Mouse (Mus musculus): ENCODE results near the gene Slc25a29. TPM values are rescaled to one million over a fixed set of nuclear protein-coding genes. Genes with fewer than 3 reads are reported as not detected.

The Slc25a29 gene
- total RNA-seq, 4 experiments from 2014 or later, result 13.1 to 16.9 (median 14.1) TPM

DNA sequence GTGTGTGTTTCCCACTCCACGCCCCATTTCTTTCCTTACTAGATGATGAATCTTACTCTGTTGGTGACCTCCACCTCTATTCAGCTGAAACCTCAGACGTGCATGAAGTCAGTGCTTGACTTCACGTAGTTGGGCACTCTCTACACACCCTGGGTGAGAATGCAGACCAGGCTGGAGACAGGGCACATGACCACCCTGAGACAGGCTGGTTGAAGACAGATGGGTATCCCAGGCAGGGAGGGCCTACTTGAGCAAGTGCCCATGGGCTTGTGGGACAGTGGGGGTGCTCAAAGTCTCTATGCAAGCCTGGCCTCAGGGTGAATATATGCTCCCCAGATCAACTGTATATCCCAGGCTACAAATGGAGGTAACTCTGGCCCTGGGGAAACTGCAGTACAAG is 1.3 kb downstream of the Slc25a29 start:
- no peak for DNase-seq (ENCODE audit: low spot score)

DNA sequence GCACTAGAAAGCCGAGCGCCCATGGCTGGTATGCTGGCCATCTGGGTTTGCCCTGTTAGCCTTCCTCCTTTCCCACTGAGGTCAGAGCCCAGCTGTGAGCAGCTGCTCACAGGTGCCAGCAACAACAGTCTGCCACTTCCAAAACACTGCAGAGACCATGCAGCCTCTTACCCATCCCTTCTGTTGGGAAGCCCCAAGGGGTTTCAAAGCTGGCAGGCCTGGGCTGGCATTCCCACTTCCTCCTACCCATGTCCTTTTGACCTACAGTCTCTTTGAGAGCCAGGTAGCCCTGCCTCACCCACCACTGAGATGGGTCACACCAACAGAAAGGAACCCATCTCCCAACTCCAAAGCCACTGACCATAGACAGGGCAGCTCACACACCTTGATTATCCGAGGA is 2.3 kb downstream of the Slc25a29 start:
- DNase-seq (ENCODE audit: low spot score), result no peak

DNA sequence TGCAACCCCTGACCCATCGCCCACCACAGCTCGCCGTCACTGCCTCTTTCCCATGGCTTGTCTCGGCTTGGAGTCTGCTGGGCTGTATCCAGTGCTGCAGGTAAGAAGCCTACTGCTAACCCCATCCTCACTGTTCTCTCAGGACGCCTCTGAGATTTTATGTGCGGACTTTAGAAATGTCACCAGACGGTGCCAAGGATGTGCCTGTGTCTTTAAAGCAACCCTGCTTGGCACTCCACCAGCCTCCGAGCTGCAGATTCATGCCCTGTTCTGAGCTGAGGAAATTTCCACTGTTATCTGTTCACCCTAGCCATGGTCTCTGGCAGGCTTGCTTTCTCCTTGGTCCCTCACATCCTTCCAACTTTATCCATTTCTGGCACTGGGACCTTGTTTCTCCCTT is 2.8 kb downstream of the Slc25a29 start:
- no peak for DNase-seq (ENCODE audit: low spot score)

DNA sequence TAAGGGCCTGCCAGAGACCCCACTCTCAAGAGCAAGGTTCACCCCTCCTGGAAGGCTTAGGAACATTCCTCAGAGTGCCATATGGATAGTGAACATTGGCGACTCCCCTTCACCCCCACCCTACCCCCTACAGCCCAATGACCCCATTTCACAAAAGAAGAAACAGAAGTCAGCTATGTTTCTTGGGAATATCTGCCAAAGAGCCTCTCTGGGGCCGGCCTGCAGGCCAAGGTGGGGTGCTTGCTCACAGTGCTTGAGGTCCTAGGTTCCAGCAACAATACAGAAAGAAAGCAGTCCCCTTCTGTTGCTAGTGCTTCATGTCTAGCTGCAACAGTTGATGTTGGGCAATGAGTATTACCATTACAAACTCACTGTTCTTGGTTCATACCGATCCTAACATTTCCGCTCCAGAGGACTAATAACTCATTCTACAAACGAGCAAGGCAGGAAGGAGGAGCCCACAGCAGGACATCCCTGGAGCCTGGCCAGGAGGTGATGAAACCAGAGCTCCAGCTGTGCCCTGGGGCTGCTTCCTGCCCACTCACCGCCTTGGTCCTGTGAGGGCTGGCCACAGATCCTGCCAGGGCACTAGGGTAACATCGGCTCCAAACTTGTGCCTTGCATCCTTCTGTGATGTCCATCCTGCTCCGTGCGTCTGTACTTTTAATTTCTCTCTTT is 3.6 kb downstream of the Slc25a29 start:
- no peak for DNase-seq (ENCODE audit: low spot score)

DNA sequence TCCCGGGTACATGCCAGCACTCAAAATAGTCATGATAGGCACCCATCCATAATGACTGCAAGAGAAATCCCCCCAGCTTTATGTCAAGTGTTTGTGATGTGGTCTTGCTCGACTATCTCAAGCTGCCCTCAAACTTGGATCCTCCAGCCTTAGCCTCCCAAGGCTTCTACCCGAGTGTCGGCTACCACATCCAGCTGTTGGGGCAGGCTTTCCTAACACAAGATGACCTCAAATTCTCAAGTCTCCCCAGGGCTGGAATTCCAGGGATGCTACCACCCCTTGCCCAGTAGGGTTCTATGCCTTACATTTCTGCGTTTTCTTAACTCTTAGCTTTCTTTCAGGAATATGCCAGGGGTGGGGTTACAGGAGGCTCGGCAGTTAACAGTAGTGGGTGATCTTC is 5.3 kb downstream of the Slc25a29 start:
- no peak for DNase-seq (ENCODE audit: low spot score)

DNA sequence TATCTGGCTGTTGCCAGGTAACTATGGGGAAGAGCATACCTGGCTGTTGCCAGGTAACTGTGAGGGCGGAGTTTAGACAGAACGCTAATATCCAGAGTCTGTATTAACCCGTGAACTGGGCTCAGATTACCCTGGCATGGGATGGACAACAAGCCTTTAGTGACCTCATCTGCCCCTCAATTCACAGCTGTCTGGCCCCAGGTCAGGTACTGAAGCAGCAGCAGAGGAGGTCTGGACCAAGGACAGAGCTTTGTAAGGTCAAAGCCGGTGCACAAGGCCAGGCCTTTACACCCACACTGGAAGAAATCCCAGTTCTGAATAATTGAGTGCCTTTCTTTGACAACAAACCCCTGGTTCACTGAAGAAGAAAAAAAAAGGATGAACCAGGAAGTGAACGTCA is 6.0 kb downstream of the Slc25a29 start:
- no peak for DNase-seq (ENCODE audit: low spot score)

DNA sequence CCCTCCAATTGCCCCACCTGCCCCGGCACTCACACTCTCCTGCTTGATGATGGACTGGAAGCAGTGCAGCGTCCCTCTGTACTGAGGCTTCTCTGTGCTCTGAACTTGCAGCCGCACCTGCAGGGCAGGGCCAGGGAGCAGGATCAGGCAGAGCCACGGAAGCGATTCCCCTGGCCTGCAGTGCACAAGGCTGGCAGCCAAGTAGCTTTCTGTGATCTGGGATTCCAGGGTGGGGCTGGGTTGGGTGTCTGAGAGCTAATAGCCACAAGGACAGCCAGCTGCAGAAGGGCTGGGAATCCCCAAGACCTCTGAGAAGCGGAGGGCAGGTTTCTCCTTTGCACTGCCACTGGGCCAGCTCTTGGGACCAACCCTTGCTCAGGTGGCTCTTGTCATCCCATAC is 8.0 kb downstream of the Slc25a29 start:
- no peak for DNase-seq (ENCODE audit: low spot score)

DNA sequence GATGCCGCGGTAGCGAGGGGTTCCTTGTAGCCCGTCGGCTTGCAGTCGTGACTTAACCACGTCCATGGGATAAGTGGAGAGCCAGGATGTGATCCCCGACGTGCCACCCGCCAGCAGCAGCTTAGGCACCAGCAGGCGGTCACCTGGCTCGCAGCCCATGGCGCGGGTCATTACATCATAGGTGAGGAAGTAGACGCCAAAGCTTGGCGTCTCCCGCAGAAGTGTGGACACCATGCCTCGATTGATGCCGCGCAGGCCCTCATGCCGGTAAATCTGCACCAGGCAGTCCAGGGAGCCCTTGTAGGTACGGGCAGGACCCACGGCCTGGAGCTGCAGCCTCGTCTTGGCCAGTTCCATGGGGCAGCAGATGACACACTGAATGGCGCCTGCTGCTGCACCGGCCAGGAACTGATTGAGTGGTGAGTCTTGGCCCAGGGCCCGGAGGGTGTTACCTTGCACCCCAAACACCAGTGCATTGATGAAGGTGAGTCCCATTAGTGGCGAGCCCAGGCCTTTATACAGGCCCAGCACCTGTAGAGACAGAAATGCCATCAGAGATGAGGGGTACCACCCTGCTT is 8.6 kb downstream of the Slc25a29 start:
- DNase-seq (ENCODE audit: low spot score), result no peak

DNA sequence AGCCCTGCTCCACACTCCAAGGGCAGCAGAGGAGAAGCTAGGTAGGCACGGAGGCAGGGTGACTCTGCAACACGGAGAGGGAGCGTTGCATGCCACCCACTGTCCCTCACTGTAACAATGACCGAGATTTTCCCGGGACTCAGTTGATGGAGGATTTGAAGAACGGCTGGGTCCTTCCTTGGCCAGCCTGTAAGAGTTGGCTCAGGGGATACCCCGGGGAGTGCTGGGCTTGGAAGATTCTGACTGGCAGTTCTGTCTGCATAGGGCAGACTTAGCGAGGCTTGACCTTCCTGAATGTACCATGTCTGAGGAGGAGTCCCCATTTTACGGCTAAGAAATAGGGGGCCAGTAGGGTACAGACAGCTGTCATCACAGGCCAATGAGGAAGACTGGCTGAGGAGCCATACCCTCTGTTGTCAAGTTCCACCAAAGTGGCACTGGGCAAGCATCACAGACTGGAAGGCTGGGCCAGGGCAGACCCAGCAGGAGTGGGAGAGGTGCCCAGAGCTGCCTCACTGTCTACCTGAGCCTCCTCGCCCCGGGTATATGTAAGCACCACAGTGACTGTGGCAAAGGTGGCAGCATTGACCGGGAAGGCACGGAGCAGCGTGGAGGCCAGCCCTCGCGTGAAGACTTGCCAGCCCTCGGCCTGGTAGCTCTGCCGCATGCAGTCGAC is 9.3 kb downstream of the Slc25a29 start:
- no peak for DNase-seq (ENCODE audit: low spot score)

DNA sequence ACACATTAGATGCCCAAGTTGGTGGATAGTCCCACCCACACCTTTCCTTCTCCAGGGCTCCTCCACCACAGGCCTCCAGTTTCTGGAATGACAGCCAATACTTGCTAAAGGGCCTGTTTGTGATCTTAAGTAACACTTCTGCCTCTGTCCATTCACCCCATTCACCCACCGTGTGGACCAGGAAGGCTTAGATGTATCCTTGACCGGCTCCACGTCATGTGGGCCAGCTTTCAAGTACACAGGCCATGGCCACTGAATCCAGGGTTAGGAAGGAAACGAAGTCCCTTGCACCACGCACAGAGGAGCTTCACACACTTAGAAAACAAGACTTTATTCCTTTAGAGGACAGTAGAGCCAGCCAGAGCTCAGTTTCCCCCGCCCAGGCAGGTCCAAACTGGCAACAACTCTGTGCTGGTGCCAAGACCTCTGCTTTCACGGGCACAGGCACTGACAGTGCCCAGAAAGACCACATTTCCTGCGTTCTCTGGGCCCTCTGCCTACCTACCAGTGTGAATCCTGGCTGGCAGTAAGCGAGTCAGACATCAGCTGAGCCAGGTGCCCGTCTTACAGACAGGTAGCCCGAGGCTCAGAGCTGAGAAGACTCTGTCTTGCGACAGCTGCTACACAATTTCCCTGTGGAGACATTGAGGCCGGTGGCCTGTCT is 10.0 kb downstream of the Slc25a29 start:
- no peak for DNase-seq (ENCODE audit: low spot score)

DNA sequence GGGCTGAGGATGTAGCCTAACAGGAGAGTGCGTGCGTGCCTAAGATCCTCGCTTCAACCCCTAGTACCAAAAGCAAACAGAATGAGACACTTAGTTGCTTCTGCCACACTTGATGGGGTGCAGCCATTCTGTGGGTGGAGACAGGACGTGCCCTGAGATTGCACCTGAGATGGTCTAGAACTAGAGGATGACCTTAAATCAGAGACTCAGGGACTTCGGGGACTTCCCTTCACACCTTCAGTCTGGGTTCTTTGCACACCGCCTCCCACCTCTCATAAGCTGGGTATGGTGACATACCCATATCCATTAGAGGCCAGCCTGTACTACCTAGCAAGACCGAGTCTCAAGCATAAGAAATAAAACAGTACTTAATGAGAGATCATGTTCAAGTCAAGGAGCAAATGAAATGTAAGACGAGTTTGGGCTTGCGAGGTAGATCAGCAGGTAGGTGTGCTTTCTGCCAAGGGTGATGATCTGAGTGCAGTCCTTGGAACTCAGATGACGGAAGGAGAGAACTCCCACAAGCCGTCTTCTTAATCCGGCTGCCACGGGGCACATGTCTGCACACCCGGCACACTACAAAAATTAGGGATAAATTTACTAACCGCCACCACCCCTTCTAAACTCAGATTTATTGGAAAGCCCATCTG is 11.3 kb downstream of the Slc25a29 start:
- DNase-seq (ENCODE audit: low spot score), result no peak

DNA sequence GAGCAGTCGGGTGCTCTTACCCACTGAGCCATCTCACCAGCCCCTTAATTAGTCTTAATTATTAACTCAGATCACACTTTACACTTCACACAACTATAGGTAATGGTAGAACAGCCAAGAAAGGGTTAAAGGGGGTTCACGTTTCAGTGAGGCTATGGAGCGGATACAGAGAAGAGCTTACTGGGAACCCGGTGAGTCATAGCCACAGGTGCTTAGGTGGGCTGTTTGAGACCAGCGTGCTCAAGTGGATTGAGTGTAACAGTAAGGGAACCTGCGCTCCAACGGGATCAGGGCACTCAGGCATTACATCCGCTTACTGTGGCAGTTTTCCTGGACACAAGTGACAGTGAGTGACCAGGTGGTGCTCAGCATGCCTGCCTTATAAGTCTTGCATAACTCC is 12.6 kb downstream of the Slc25a29 start:
- no peak for DNase-seq (ENCODE audit: low spot score)

DNA sequence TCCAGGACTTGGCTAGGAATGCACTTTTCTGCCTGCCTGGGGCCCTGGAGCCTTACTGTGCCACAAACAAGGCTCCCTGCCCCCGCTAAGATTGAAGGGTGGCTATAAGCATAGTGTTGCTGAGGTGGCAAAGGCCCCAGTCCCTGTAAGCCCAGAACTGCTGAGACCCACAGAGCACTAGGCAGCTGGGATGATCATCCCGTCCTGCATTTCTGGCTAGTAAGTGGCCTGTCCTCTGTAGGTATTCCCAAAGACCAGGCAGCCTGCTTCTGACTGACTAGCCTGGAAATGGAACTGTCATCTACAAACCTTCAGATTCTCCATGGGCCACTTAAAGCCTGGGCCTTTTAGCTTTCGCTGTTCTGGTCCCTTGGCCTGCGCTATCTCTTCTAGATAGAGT is 15.2 kb downstream of the Slc25a29 start:
- no peak for DNase-seq (ENCODE audit: low spot score)

DNA sequence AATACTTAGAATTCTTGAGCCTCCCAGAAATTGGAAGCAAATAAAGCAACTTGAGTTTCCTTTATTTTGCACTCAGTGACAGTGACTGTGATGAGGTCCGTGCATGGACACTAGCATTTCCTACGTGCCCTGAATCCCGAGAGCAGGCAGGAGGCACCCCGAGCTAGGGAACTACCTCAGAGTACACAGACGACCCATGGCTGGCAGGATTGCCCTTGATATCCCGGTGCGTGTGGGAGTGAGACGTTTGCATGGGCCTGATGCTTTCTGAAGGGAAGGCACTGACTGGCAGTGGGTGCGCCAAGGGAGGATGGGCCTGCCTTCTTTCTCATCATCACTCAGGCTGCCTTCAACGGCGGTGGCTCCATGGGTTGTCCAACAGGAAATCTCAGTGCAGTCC is 19.1 kb downstream of the Slc25a29 start:
- no peak for DNase-seq (ENCODE audit: low spot score)

DNA sequence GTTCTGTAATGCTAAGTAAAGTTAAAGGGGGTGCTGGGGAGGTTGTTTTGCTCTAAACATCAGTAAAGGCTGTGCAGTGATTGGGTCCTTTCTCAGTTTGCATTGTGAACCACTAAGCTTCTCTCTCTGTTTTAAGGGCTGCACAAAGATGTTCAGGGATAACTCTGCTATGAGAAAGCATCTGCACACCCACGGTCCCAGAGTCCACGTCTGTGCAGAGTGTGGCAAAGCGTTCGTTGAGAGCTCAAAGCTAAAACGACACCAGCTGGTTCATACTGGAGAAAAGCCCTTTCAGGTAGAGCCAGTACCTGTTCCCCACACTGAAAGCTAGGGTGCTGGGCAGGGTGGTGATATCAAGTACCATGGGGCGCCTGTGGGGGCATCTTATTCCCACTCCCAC is 21.2 kb downstream of the Slc25a29 start:
- no peak for DNase-seq (ENCODE audit: low spot score)

DNA sequence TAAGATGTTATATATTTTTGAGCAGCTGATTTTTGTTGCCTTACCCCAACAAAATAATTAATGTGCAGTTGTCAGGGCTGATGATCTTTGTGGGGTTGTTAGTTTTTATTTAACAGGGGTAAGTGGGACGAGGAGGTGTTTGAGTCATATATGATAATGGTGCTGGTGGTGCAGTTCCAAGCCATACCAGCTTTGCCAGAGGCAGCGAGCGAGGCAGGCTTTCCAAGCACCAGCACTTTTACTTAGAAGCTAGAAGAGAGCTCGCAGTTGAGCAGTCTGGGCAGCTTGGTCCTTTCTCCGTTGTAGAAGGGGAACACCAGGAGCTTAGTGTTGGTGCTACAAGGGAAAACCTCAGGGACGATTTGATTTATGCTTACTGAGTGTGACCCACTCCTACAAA is 23.2 kb downstream of the Slc25a29 start:
- DNase-seq (ENCODE audit: low spot score), result no peak

DNA sequence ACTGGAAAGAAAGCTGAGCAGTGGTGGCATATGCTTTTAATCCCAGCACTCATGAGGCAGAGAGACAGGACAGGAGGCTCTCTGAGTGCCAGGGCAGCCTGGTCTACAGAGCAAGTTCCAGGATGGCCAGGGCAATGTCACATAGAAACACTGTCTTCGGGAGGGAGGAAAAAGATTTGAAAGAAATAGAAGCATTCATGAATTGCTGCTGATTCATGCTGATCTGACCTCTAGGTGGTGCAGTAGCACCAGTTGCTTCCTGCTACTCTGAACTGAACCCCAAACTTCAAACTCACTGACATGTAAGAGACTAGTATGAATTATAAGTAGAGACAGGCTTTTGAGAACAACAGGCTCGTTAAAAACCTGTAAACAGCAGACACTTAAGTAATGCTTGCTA is 24.6 kb downstream of the Slc25a29 start:
- no peak for DNase-seq (ENCODE audit: low spot score)

DNA sequence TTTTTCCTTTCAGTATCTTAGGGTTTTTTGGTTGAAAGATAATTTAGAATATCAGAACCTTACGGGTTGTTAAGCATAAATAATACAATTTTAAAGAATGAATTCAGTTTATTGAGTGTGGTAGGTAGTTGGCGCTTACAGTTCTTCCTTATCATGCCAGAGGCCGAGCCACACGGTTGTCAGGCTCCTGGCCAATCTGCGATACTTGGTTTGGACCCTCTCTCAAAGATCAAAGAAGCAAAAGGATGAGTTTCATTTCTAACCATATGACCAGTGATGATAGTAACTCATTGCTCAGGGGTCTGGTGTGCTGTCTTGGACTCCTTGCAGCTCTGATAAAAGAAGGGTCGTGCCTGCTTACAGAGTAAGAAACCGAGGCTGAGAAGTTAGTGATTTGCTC is 25.4 kb downstream of the Slc25a29 start:
- no peak for DNase-seq (ENCODE audit: low spot score)

DNA sequence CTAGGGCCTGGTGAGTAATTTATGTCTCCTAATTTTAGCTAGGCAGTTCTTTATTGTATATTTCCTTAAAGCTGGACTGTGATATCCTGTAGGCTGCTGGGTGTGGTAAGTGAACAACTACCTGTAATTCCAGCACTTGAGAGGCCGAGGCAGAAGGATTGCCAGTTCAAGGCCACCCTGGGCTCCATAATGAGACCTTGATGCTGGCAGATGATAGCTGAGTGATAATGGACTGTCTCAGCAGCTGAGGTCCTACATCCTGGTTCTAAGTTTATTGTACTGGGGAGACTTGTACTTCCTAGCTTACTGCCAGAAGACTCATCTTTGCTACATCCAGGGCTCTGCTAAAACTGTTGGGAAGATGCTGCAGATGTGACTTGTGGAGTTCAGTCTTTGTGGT is 25.9 kb downstream of the Slc25a29 start:
- DNase-seq (ENCODE audit: low spot score), result no peak

DNA sequence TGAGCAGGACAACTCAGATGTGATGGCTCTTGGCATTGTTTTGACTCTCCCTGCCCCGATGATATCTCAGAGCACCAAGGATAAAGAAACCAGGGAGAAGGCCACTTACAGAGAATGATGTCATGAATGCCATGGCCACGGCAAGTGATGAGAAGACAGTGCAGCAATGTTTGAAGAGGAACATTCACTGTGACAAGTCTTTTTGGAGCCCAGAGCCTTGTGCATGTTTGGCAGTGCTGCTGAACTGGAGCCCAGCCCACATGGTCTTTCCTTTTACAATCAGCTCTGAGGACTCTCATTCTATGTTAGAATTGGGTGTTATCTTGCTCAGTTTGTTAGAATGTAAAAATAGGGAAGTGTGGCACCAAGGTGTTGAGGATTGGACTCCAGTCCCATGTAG is 27.2 kb downstream of the Slc25a29 start:
- no peak for DNase-seq (ENCODE audit: low spot score)

DNA sequence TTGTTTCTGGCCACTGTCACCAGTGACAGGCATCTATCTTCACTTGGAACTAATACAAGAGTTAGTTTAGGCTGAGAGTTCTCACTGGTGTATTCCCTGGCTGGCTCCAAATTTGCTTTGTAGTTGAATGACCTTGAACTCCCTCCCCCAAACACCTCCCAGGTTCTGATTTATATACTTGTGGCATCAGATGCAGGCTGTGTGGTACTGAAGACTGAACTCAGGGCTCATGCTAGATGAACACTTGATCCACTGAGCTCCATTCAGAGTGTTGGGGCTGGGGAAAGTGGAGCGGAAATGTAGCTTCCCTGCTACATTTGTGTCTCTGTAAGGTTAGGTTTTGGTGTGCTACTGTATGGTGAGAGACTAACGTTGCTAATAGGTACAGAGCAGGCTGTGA is 31.3 kb downstream of the Slc25a29 start:
- DNase-seq (ENCODE audit: low spot score), result no peak

DNA sequence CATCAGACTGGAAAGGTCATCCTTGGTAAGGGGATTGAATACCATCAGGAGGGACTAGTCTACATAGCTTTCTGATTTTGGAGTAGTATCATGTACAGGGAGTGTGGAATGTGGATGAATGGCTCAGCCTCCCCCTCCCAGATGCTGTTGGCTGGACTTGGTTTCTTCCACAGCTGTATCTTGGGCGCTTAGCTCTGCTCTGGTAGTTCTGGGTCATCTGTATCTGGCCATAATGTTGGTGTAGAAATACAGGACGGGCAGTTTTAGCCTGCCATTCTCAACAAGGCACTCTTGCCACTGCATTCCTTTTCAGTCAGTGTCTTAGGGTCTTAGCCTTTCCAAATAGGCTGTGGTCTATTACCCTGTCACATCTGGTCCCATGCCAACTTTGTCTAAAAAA is 34.1 kb downstream of the Slc25a29 start:
- no peak for DNase-seq (ENCODE audit: low spot score)

Data from heart, adult 8-10 months (tissue).